ENCODE assay signal across 9 mouse cellular contexts in genomic region chr3:108225711-108226557, GRCm38 (mm10). TPM values are rescaled to one million over a fixed set of nuclear protein-coding genes. Genes with fewer than 3 reads are reported as not detected.
DNase-seq lines count a peak whose midpoint lies in the region; ATAC-seq and TF ChIP-seq lines count a peak whose summit lies in the region.
"Had no signal": no experiment of that assay in that cellular context is flagged by ENCODE, and none has a peak within 500 bp of the region (broad histone marks: within the 10 kb centered on the region; RNA-seq: fewer than 3 reads in every experiment).

No protein-coding gene starts in this region.

- H3K4me3 ChIP-seq in heart, embryonic 14.5 days (ENCODE audit: control insufficient read depth in 1 of 2, insufficient read depth in 1 of 2, low read depth in 1 of 2, low read length in 2 of 2) = peak overlapping the region; percentile 42 to 55
- peak overlapping the region; percentile 42 for H3K4me3 ChIP-seq in hindbrain, embryonic 12.5 days
- peak overlapping the region; percentile 45 for H3K4me3 ChIP-seq in limb, embryonic 14.5 days (replicated peaks; ENCODE audit: low read length)
- H3K4me3 ChIP-seq in stomach, embryonic 16.5 days (replicated peaks; ENCODE audit: low read length) = peak overlapping the region; percentile 44

- TF ChIP-seq POLR2A in limb, embryonic 14.5 days (IDR thresholded peaks at IDR 0.05; ENCODE audit: borderline replicate concordance, extremely low read depth, insufficient read depth, insufficient read length) = no peak

- intact Hi-C loops in heart, postnatal 10 days (cut with DNase I) = no loop called here

- ATAC-seq in heart, embryonic 14.5 days (ENCODE audit: insufficient number of reproducible peaks, insufficient read depth, low FRiP score, low read depth) = peak; percentile 47; the same call in 1 of the 2 replicates
- ATAC-seq in hindbrain, embryonic 12.5 days (ENCODE audit: low FRiP score) = 0 out of 2 replicates have a peak, but pooled peaks have one; percentile 29
- ATAC-seq in limb, embryonic 14.5 days (ENCODE audit: low FRiP score, low read depth) = peak; percentile 59
- ATAC-seq in stomach, embryonic 16.5 days (ENCODE audit: insufficient read depth, low FRiP score) = peak; percentile 29; the same call in 1 of the 2 replicates
- ATAC-seq in megakaryocyte progenitor cell, adult 5-6 weeks (replicated peaks; ENCODE audit: poor library complexity) = no peak
- ATAC-seq in cerebellum, adult (ENCODE audit: insufficient number of reproducible peaks, low FRiP score, low TSS enrichment) = no peak
- ATAC-seq: Patski had no signal

- no peak for DNase-seq in heart, postnatal 10 days
- peak; percentile 38 for DNase-seq in embryo, embryonic 11 days
- DNase-seq in limb, embryonic 14.5 days (ENCODE audit: low spot score) = no peak

- peaks cover 2 to 11% of the 10 kb centered on the region in 2 experiments; a peak in 3 of 4 replicates for H3K4me1 ChIP-seq in heart, embryonic 14.5 days (ENCODE audit: control insufficient read depth in 2 of 2, insufficient read depth in 2 of 2, low read length in 2 of 2)
- peaks cover 15% of the 10 kb centered on the region for H3K4me1 ChIP-seq in hindbrain, embryonic 12.5 days
- H3K4me1 ChIP-seq in limb, embryonic 14.5 days (ENCODE audit: control insufficient read depth, insufficient read depth, low read length) = peaks cover 7% of the 10 kb centered on the region
- H3K4me1 ChIP-seq in stomach, embryonic 16.5 days (ENCODE audit: control insufficient read depth, insufficient read depth, low read length) = peaks cover 6% of the 10 kb centered on the region; the same call in 1 of the 2 replicates

- no peak overlapping the region for H3K27ac ChIP-seq in heart, embryonic 14.5 days (replicated peaks in 1 of 2; ENCODE audit: control insufficient read depth in 1 of 2, insufficient read depth in 1 of 2, low read depth in 2 of 2, low read length in 2 of 2)
- H3K27ac ChIP-seq in hindbrain, embryonic 12.5 days = no peak overlapping the region
- 0 out of 2 replicates have a peak overlapping the region, but pooled peaks have one; percentile 20 for H3K27ac ChIP-seq in limb, embryonic 14.5 days (replicated peaks; ENCODE audit: low read depth, low read length)
- no peak overlapping the region for H3K27ac ChIP-seq in stomach, embryonic 16.5 days (ENCODE audit: low read length)

- H3K9ac ChIP-seq in heart, embryonic 14.5 days (ENCODE audit: low read length) = peak overlapping the region; percentile 74
- peak overlapping the region; percentile 49 for H3K9ac ChIP-seq in hindbrain, embryonic 12.5 days
- peak overlapping the region; percentile 53 for H3K9ac ChIP-seq in limb, embryonic 14.5 days (ENCODE audit: low read depth, low read length, severe bottlenecking)
- peak overlapping the region; percentile 59 for H3K9ac ChIP-seq in stomach, embryonic 16.5 days (ENCODE audit: low read length)

- H3K4me2 ChIP-seq in heart, embryonic 14.5 days (ENCODE audit: low read length) = peak overlapping the region; percentile 86
- H3K4me2 ChIP-seq in hindbrain, embryonic 12.5 days (replicated peaks) = peak overlapping the region; percentile 63
- H3K4me2 ChIP-seq in limb, embryonic 14.5 days (replicated peaks; ENCODE audit: low read depth, low read length, severe bottlenecking) = peak overlapping the region; percentile 80
- peak overlapping the region; percentile 66 for H3K4me2 ChIP-seq in stomach, embryonic 16.5 days (ENCODE audit: low read depth, low read length)

- no peaks in the 10 kb centered on the region for H3K9me3 ChIP-seq in heart, embryonic 14.5 days (ENCODE audit: control insufficient read depth, low read length)
- H3K9me3 ChIP-seq in hindbrain, embryonic 12.5 days (replicated peaks) = no peaks in the 10 kb centered on the region
- no peaks in the 10 kb centered on the region for H3K9me3 ChIP-seq in limb, embryonic 14.5 days (ENCODE audit: control insufficient read depth, low read length)
- H3K9me3 ChIP-seq in stomach, embryonic 16.5 days (replicated peaks; ENCODE audit: control insufficient read depth, low read length) = no peaks in the 10 kb centered on the region

- peaks cover 63% of the 10 kb centered on the region for H3K27me3 ChIP-seq in heart, embryonic 14.5 days (ENCODE audit: control insufficient read depth, insufficient read depth, low read length)
- peaks cover 56% of the 10 kb centered on the region for H3K27me3 ChIP-seq in hindbrain, embryonic 12.5 days
- peaks cover 42% of the 10 kb centered on the region for H3K27me3 ChIP-seq in limb, embryonic 14.5 days (ENCODE audit: control insufficient read depth, insufficient read depth, low read length)
- H3K27me3 ChIP-seq in stomach, embryonic 16.5 days (ENCODE audit: control insufficient read depth, insufficient read depth, low read length) = peaks cover 32% of the 10 kb centered on the region

- H3K36me3 ChIP-seq in heart, embryonic 14.5 days (ENCODE audit: control insufficient read depth, insufficient read depth, low read length) = no peaks in the 10 kb centered on the region
- no peaks in the 10 kb centered on the region for H3K36me3 ChIP-seq in hindbrain, embryonic 12.5 days
- no peaks in the 10 kb centered on the region for H3K36me3 ChIP-seq in limb, embryonic 14.5 days (ENCODE audit: control insufficient read depth, insufficient read depth, low read length)
- no peaks in the 10 kb centered on the region for H3K36me3 ChIP-seq in stomach, embryonic 16.5 days (ENCODE audit: control insufficient read depth, insufficient read depth, low read length)

- 3% methylated on average over 62 of the region's 67 CpGs for WGBS in heart, embryonic 14.5 days
- WGBS in hindbrain, embryonic 12.5 days = 2% methylated on average over 64 of the region's 67 CpGs
- WGBS in limb, embryonic 14.5 days = 3% methylated on average over 63 of the region's 67 CpGs
- 2% methylated on average over 67 of the region's 67 CpGs for WGBS in stomach, embryonic 16.5 days

RNA-seq across cellular contexts. Expression of gene Sypl2, which starts 0.5 kb away (rescaled TPM):
- 3.1 and 3.8 TPM in 2 replicates for polyA plus RNA-seq in heart, embryonic 14.5 days (2014; fragmentation: Nextera tagmentation; extraction: Ambion mirVana)
- under 1 TPM; 0.64 to 0.65 TPM for total RNA-seq in heart, postnatal 10 days (2021)
- polyA plus RNA-seq in hindbrain, embryonic 12.5 days (2016; fragmentation: Nextera tagmentation; extraction: Ambion mirVana) = 0.58 and 0.72 TPM in 2 replicates
- 3.7 and 4.0 TPM in 2 replicates for polyA plus RNA-seq in limb, embryonic 14.5 days (2012; rRNA removed)
- polyA plus RNA-seq in limb, embryonic 14.5 days (2014; fragmentation: Nextera tagmentation; extraction: Ambion mirVana) = 2.1 and 2.7 TPM in 2 replicates
- 0.15 and 3.4 TPM in 2 replicates for polyA plus RNA-seq in stomach, embryonic 16.5 days (2015; fragmentation: Nextera tagmentation; extraction: Ambion mirVana)
- total RNA-seq in megakaryocyte progenitor cell, adult 5-6 weeks (2015) = not detected in 2 replicates
- total RNA-seq in megakaryocyte progenitor cell, adult 5-6 weeks (2017) = not detected in 2 replicates
- polyA plus RNA-seq: Patski had no signal

RNA-seq across cellular contexts. Expression of gene Atxn7l2, which starts 15.2 kb away (rescaled TPM):
- polyA plus RNA-seq in heart, embryonic 14.5 days (2014; fragmentation: Nextera tagmentation; extraction: Ambion mirVana) = 6.3 and 7.1 TPM in 2 replicates
- total RNA-seq in heart, postnatal 10 days (2021) = 1 to 10 TPM; 4.5 TPM
- polyA plus RNA-seq in hindbrain, embryonic 12.5 days (2016; fragmentation: Nextera tagmentation; extraction: Ambion mirVana) = 27.6 and 29.6 TPM in 2 replicates
- polyA plus RNA-seq in limb, embryonic 14.5 days (2012; rRNA removed) = 37.0 and 45.2 TPM in 2 replicates
- 22.9 and 23.7 TPM in 2 replicates for polyA plus RNA-seq in limb, embryonic 14.5 days (2014; fragmentation: Nextera tagmentation; extraction: Ambion mirVana)
- 11.5 and 12.5 TPM in 2 replicates for polyA plus RNA-seq in stomach, embryonic 16.5 days (2015; fragmentation: Nextera tagmentation; extraction: Ambion mirVana)
- total RNA-seq in megakaryocyte progenitor cell, adult 5-6 weeks (2015) = 4.0 and 4.2 TPM in 2 replicates
- 1.6 and 3.0 TPM in 2 replicates for total RNA-seq in megakaryocyte progenitor cell, adult 5-6 weeks (2017)

RNA-seq across cellular contexts. Expression of gene Cyb561d1, which starts 24.9 kb away (rescaled TPM):
- polyA plus RNA-seq in heart, embryonic 14.5 days (2014; fragmentation: Nextera tagmentation; extraction: Ambion mirVana) = 1.8 and 2.2 TPM in 2 replicates
- total RNA-seq in heart, postnatal 10 days (2021) = 1 to 10 TPM; 5.7 to 6.2 TPM
- 5.0 and 5.6 TPM in 2 replicates for polyA plus RNA-seq in hindbrain, embryonic 12.5 days (2016; fragmentation: Nextera tagmentation; extraction: Ambion mirVana)
- polyA plus RNA-seq in limb, embryonic 14.5 days (2012; rRNA removed) = 3.8 and 5.0 TPM in 2 replicates
- 1.7 and 2.0 TPM in 2 replicates for polyA plus RNA-seq in limb, embryonic 14.5 days (2014; fragmentation: Nextera tagmentation; extraction: Ambion mirVana)
- 4.3 and 4.4 TPM in 2 replicates for polyA plus RNA-seq in stomach, embryonic 16.5 days (2015; fragmentation: Nextera tagmentation; extraction: Ambion mirVana)
- 2.3 and 2.5 TPM in 2 replicates for total RNA-seq in megakaryocyte progenitor cell, adult 5-6 weeks (2015)
- 3.7 and 5.4 TPM in 2 replicates for total RNA-seq in megakaryocyte progenitor cell, adult 5-6 weeks (2017)

RNA-seq across cellular contexts. Expression of gene Psma5, which starts 30.8 kb away (rescaled TPM):
- polyA plus RNA-seq in heart, embryonic 14.5 days (2014; fragmentation: Nextera tagmentation; extraction: Ambion mirVana) = 210 and 231 TPM in 2 replicates
- total RNA-seq in heart, postnatal 10 days (2021) = 10 to 100 TPM; 78.2 to 80.3 TPM
- polyA plus RNA-seq in hindbrain, embryonic 12.5 days (2016; fragmentation: Nextera tagmentation; extraction: Ambion mirVana) = 205 and 218 TPM in 2 replicates
- polyA plus RNA-seq in limb, embryonic 14.5 days (2012; rRNA removed) = 148 and 177 TPM in 2 replicates
- 301 and 312 TPM in 2 replicates for polyA plus RNA-seq in limb, embryonic 14.5 days (2014; fragmentation: Nextera tagmentation; extraction: Ambion mirVana)
- 230 TPM in 2 replicates for polyA plus RNA-seq in stomach, embryonic 16.5 days (2015; fragmentation: Nextera tagmentation; extraction: Ambion mirVana)
- total RNA-seq in megakaryocyte progenitor cell, adult 5-6 weeks (2015) = 308 and 312 TPM in 2 replicates
- total RNA-seq in megakaryocyte progenitor cell, adult 5-6 weeks (2017) = 290 and 314 TPM in 2 replicates

RNA-seq across cellular contexts. Expression of gene Amigo1, which starts 39.8 kb away (rescaled TPM):
- polyA plus RNA-seq in heart, embryonic 14.5 days (2014; fragmentation: Nextera tagmentation; extraction: Ambion mirVana) = 2.6 and 2.9 TPM in 2 replicates
- total RNA-seq in heart, postnatal 10 days (2021) = 10 to 100 TPM in 1 of 2 experiments, 1 to 10 TPM in 1; 6.9 to 11.8 TPM
- 10.7 and 13.1 TPM in 2 replicates for polyA plus RNA-seq in hindbrain, embryonic 12.5 days (2016; fragmentation: Nextera tagmentation; extraction: Ambion mirVana)
- polyA plus RNA-seq in limb, embryonic 14.5 days (2012; rRNA removed) = 11.3 and 14.8 TPM in 2 replicates
- 5.4 and 5.7 TPM in 2 replicates for polyA plus RNA-seq in limb, embryonic 14.5 days (2014; fragmentation: Nextera tagmentation; extraction: Ambion mirVana)
- 2.4 and 3.1 TPM in 2 replicates for polyA plus RNA-seq in stomach, embryonic 16.5 days (2015; fragmentation: Nextera tagmentation; extraction: Ambion mirVana)
- total RNA-seq in megakaryocyte progenitor cell, adult 5-6 weeks (2015) = 1.3 and 1.8 TPM in 2 replicates
- total RNA-seq in megakaryocyte progenitor cell, adult 5-6 weeks (2017) = 2.3 and 3.6 TPM in 2 replicates

Comparison
In these comparisons a context has a peak if more than half of its experiments do, and no peak if none do; other contexts are left out.
1. ATAC-seq: peak in heart, embryonic 14.5 days (single experiment), hindbrain, embryonic 12.5 days (single experiment), limb, embryonic 14.5 days (single experiment) and stomach, embryonic 16.5 days (single experiment); none in megakaryocyte progenitor cell, adult 5-6 weeks (single experiment) and cerebellum, adult (single experiment).
2. Peak in every context shown above with its lines, with median percentiles within 50 percentile points of each other: H3K4me2 ChIP-seq, H3K4me3 ChIP-seq and H3K9ac ChIP-seq.